11 mouse cellular contexts compared by ENCODE assay signal in the genomic region with DNA sequence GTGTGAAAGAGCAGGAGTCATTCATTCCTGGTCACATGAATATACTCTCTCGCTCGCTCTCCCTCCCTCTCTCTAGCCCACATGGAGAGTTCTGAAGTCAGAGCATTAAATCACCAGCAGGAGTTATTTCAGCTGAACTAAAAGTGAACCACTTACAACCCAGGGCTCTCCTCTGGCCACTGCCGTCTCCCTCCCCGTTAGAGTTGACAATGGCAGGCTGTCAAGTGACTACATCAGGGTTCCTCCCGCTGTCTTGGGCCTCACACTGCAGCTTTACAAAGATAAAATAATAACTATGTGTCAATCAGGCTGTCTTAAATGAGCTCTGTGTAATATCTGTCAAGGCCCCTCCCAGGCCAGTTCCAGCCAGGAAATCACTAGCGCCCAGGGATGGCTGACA. TPM values are rescaled to one million over a fixed set of nuclear protein-coding genes. Genes with fewer than 3 reads are reported as not detected.
DNase-seq lines count a peak whose midpoint lies in the region; ATAC-seq and TF ChIP-seq lines count a peak whose summit lies in the region.
"Had no signal": no experiment of that assay in that cellular context is flagged by ENCODE, and none has a peak within 500 bp of the region (broad histone marks: within the 10 kb centered on the region; RNA-seq: fewer than 3 reads in every experiment).

No protein-coding gene starts in this region.

- WGBS in hindbrain, embryonic 16.5 days = 25% methylated on average over 6 of the region's 6 CpGs
- WGBS in hindbrain, embryonic 12.5 days = 30% methylated on average over 6 of the region's 6 CpGs
- WGBS in liver, postnatal 0 days (ENCODE audit: insufficient replicate concordance) = 61% methylated on average over 6 of the region's 6 CpGs

- DNase-seq in adipocyte (ENCODE audit: low spot score) = peak; percentile 54
- DNase-seq in heart, adult 8-10 months (ENCODE audit: low spot score) = peak; percentile 28
- peak; percentile 50 to 63 for DNase-seq in kidney, postnatal 4 days
- DNase-seq in cerebellum, adult 9-11 months = no peak
- DNase-seq in ovary, adult 18-20 months (ENCODE audit: low spot score) = no peak
- DNase-seq in liver, postnatal 0 days = no peak

- 0 out of 2 replicates have a peak, but pooled peaks have one; percentile 27 for ATAC-seq in hindbrain, embryonic 16.5 days
- ATAC-seq in hindbrain, embryonic 12.5 days (ENCODE audit: low FRiP score) = no peak
- ATAC-seq in liver, postnatal 0 days = no peak

- H3K9ac ChIP-seq in hindbrain, embryonic 16.5 days (ENCODE audit: low read depth, low read length) = no peak overlapping the region
- no peak overlapping the region for H3K9ac ChIP-seq in hindbrain, embryonic 12.5 days
- H3K9ac ChIP-seq in liver, postnatal 0 days (replicated peaks) = no peak overlapping the region

- TF ChIP-seq CTCF in liver, postnatal 0 days (IDR thresholded peaks at IDR 0.05; ENCODE audit: low read depth) = no peak

- H3K9me3 ChIP-seq in hindbrain, embryonic 16.5 days (ENCODE audit: control insufficient read depth, low read length) = no peaks in the 10 kb centered on the region
- no peaks in the 10 kb centered on the region for H3K9me3 ChIP-seq in hindbrain, embryonic 12.5 days (replicated peaks)
- no peaks in the 10 kb centered on the region for H3K9me3 ChIP-seq in liver, postnatal 0 days (ENCODE audit: low read length)
- H3K9me3 ChIP-seq: embryonic facial prominence, embryonic 10.5 days had no signal

- H3K36me3 ChIP-seq in hindbrain, embryonic 16.5 days (ENCODE audit: control insufficient read depth, insufficient read depth, low read length) = no peaks in the 10 kb centered on the region
- no peaks in the 10 kb centered on the region for H3K36me3 ChIP-seq in hindbrain, embryonic 12.5 days
- H3K36me3 ChIP-seq in liver, postnatal 0 days (replicated peaks; ENCODE audit: insufficient read depth, low read length) = no peaks in the 10 kb centered on the region
- H3K36me3 ChIP-seq: embryonic facial prominence, embryonic 10.5 days had no signal

- no peak overlapping the region for H3K4me2 ChIP-seq in hindbrain, embryonic 16.5 days (ENCODE audit: low read length)
- no peak overlapping the region for H3K4me2 ChIP-seq in hindbrain, embryonic 12.5 days (replicated peaks)
- H3K4me2 ChIP-seq in liver, postnatal 0 days (ENCODE audit: low read depth, low read length) = no peak overlapping the region

- no peak overlapping the region for H3K27ac ChIP-seq in hindbrain, embryonic 16.5 days (ENCODE audit: low read depth, low read length)
- no peak overlapping the region for H3K27ac ChIP-seq in hindbrain, embryonic 12.5 days
- H3K27ac ChIP-seq in liver, postnatal 0 days (ENCODE audit: low read depth) = no peak overlapping the region
- H3K27ac ChIP-seq: embryonic facial prominence, embryonic 10.5 days had no signal

- no peaks in the 10 kb centered on the region for H3K27me3 ChIP-seq in hindbrain, embryonic 16.5 days (replicated peaks; ENCODE audit: control insufficient read depth, insufficient read depth, low read length)
- no peaks in the 10 kb centered on the region for H3K27me3 ChIP-seq in hindbrain, embryonic 12.5 days
- no peaks in the 10 kb centered on the region for H3K27me3 ChIP-seq in liver, postnatal 0 days (ENCODE audit: insufficient read depth, low read length)

- no peaks in the 10 kb centered on the region for H3K4me1 ChIP-seq in hindbrain, embryonic 16.5 days (ENCODE audit: control insufficient read depth, insufficient read depth, low read depth, low read length)
- peaks cover 7% of the 10 kb centered on the region; the same call in 1 of the 2 replicates for H3K4me1 ChIP-seq in hindbrain, embryonic 12.5 days
- H3K4me1 ChIP-seq in liver, postnatal 0 days (ENCODE audit: insufficient read depth) = no peaks in the 10 kb centered on the region

- TF ChIP-seq EP300 in liver, postnatal 0 days (IDR thresholded peaks at IDR 0.05; ENCODE audit: low read depth) = no peak

- H3K4me3 ChIP-seq in hindbrain, embryonic 16.5 days (ENCODE audit: low read length) = no peak overlapping the region
- H3K4me3 ChIP-seq in hindbrain, embryonic 12.5 days = no peak overlapping the region
- H3K4me3 ChIP-seq in liver, postnatal 0 days (ENCODE audit: low read depth, low read length) = no peak overlapping the region
- H3K4me3 ChIP-seq: embryonic facial prominence, embryonic 10.5 days had no signal

RNA-seq across cellular contexts. Expression of a gene that starts 47.4 kb away (rescaled TPM):
- 0.13 TPM in 1 of 2 replicates, not detected in the other for polyA plus RNA-seq in hindbrain, embryonic 16.5 days (2015; fragmentation: Nextera tagmentation; extraction: Ambion mirVana)
- not detected in 2 replicates for polyA plus RNA-seq in hindbrain, embryonic 12.5 days (2016; fragmentation: Nextera tagmentation; extraction: Ambion mirVana)
- not detected for total RNA-seq in heart, adult 8-10 months (2022)
- not detected in 2 replicates for polyA plus RNA-seq in liver, postnatal 0 days (2015; fragmentation: Nextera tagmentation; extraction: Ambion mirVana)
- total RNA-seq: layer of hippocampus, adult 8-10 months had no signal
- polyA plus RNA-seq: embryonic facial prominence, embryonic 10.5 days; stomach, embryonic 14.5 days had no signal

Comparison
In these comparisons a context has a peak if more than half of its experiments do, and no peak if none do; other contexts are left out.
1. DNase-seq: peak in adipocyte (single experiment), heart, adult 8-10 months (single experiment) and kidney, postnatal 4 days (2 of 2); none in cerebellum, adult 9-11 months (single experiment), ovary, adult 18-20 months (single experiment) and liver, postnatal 0 days (single experiment).